Mouse (Mus musculus) embryonic fibroblast, embryonic 13.5 days (primary cell): ENCODE data around the gene Prkag1.

Source experiments
- CTCF ChIP-seq: IDR thresholded peaks from 2 replicates; pipeline ENCODE4 v1.5.1; 2011; ENCODE audit warnings: mild to moderate bottlenecking, control low read depth, low read length, moderate library complexity, borderline replicate concordance; ENCODE audit not compliant: insufficient read depth
- POLR2A ChIP-seq: IDR thresholded peaks from 2 replicates; pipeline ENCODE4 v1.6.1; 2011; ENCODE audit warnings: low read depth, mild to moderate bottlenecking, control low read depth, low read length, moderate library complexity

DNA sequence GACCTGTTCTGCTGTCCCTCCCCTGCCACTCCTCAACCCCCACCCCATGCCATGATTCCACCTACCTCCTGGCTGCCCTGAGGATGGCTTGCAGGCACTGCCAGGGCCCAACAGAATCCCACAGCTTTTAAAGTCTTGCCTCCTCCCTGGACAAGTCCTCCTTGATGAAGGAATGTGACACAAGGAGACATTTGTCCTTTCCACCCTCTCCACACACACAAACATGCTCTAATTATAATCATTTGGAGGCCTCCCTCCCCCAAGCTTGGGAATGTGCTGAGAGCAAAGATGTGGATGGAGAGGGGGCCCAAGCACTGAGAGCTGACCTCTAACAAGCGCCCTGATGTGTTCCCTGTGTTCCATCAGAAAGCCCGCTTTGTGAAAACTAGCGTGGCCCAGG is 21.9 kb downstream of the Prkag1 start, which contains the start of gene Ddn:
- TF ChIP-seq CTCF (no peak), POLR2A (no peak)
